Comparison of ENCODE assay signal across 13 mouse cellular contexts in genomic region chr10:61356095-61356494, GRCm38 (mm10). TPM values are rescaled to one million over a fixed set of nuclear protein-coding genes. Genes with fewer than 3 reads are reported as not detected.
A peak's percentile ranks its signal among the peaks of the same experiment; 100 is the strongest.
DNase-seq lines count a peak whose midpoint lies in the region; ATAC-seq and TF ChIP-seq lines count a peak whose summit lies in the region.
"Had no signal": no experiment of that assay in that cellular context is flagged by ENCODE, and none has a peak within 500 bp of the region (broad histone marks: within the 10 kb centered on the region; RNA-seq: fewer than 3 reads in every experiment).

No protein-coding gene starts in this region.

- H3K36me3 ChIP-seq in liver, embryonic 14.5 days (replicated peaks; ENCODE audit: control insufficient read depth, insufficient read depth, low read depth) = no peaks in the 10 kb centered on the region
- H3K36me3 ChIP-seq in ES-Bruce4 (ENCODE audit: control insufficient read depth, insufficient read depth, low read length, poor library complexity, severe bottlenecking) = peaks cover 7% of the 10 kb centered on the region
- H3K36me3 ChIP-seq in forebrain, embryonic 11.5 days (ENCODE audit: control insufficient read depth, insufficient read depth, low read length) = no peaks in the 10 kb centered on the region; the same call in 1 of the 2 replicates
- H3K36me3 ChIP-seq in forebrain, embryonic 13.5 days (ENCODE audit: poor library complexity, severe bottlenecking) = no peaks in the 10 kb centered on the region

- WGBS in liver, embryonic 14.5 days (ENCODE audit: insufficient replicate concordance) = 85% methylated on average over 5 of the region's 5 CpGs
- WGBS in forebrain, embryonic 11.5 days = 96% methylated on average over 5 of the region's 5 CpGs
- WGBS in forebrain, embryonic 13.5 days = 97% methylated on average over 5 of the region's 5 CpGs

- DNase-seq in cerebellum, postnatal 10 days = peak; percentile 44 to 62
- no peak for DNase-seq in cerebellum, adult 9-10 months
- DNase-seq in liver, embryonic 14.5 days (ENCODE audit: low read depth in 3 of 3, low spot score in 3 of 3) = no peak
- DNase-seq in liver = no peak
- peak; percentile 34 for DNase-seq in induced T-regulatory cell, adult 2 months (ENCODE audit: low read depth)
- DNase-seq in forebrain, embryonic 11.5 days (ENCODE audit: low spot score) = no peak
- DNase-seq: gastrocnemius, postnatal 10 days had no signal

- no peak for TF ChIP-seq EP300 in liver, embryonic 14.5 days (IDR thresholded peaks at IDR 0.05; ENCODE audit: low read depth)
- no peak for TF ChIP-seq EP300 in ES-Bruce4 (IDR thresholded peaks at IDR 0.05; ENCODE audit: insufficient read depth, low read depth, low read length)

- TF ChIP-seq CTCF in liver, embryonic 14.5 days (IDR thresholded peaks at IDR 0.05; ENCODE audit: low read depth) = peak; percentile 52
- peak; percentile 1 for TF ChIP-seq CTCF in ES-Bruce4 (IDR thresholded peaks at IDR 0.05; ENCODE audit: low read depth, low read length)

- no peak for TF ChIP-seq POLR2A in ES-Bruce4 (IDR thresholded peaks at IDR 0.05; ENCODE audit: insufficient read depth, low read length)

- ATAC-seq in liver, embryonic 14.5 days (ENCODE audit: insufficient read depth) = no peak
- ATAC-seq in forebrain, embryonic 11.5 days (replicated peaks; ENCODE audit: low FRiP score) = no peak
- ATAC-seq in forebrain, embryonic 13.5 days = no peak

- no peaks in the 10 kb centered on the region for H3K9me3 ChIP-seq in liver, embryonic 14.5 days (ENCODE audit: control insufficient read depth, low read length)
- no peaks in the 10 kb centered on the region for H3K9me3 ChIP-seq in ES-Bruce4 (replicated peaks; ENCODE audit: control insufficient read depth, insufficient read depth, low read length, poor library complexity, severe bottlenecking)
- H3K9me3 ChIP-seq in forebrain, embryonic 11.5 days (ENCODE audit: control insufficient read depth, low read length) = no peaks in the 10 kb centered on the region
- no peaks in the 10 kb centered on the region; the same call in 1 of the 2 replicates for H3K9me3 ChIP-seq in forebrain, embryonic 13.5 days (replicated peaks)

- no peaks in the 10 kb centered on the region for H3K4me1 ChIP-seq in liver, embryonic 14.5 days (replicated peaks; ENCODE audit: control insufficient read depth in 2 of 2, insufficient read depth in 2 of 2, low read length in 1 of 2)
- peaks cover 10% of the 10 kb centered on the region for H3K4me1 ChIP-seq in ES-Bruce4 (ENCODE audit: control insufficient read depth, insufficient read depth, low read length)
- no peaks in the 10 kb centered on the region for H3K4me1 ChIP-seq in forebrain, embryonic 11.5 days (replicated peaks; ENCODE audit: control insufficient read depth, insufficient read depth, low read length)
- no peaks in the 10 kb centered on the region for H3K4me1 ChIP-seq in forebrain, embryonic 13.5 days

- H3K27me3 ChIP-seq in liver, embryonic 14.5 days (ENCODE audit: control insufficient read depth, insufficient read depth, low read length) = no peaks in the 10 kb centered on the region
- no peaks in the 10 kb centered on the region for H3K27me3 ChIP-seq in ES-Bruce4 (ENCODE audit: control insufficient read depth, insufficient read depth, low read length, poor library complexity, severe bottlenecking)
- H3K27me3 ChIP-seq in forebrain, embryonic 11.5 days (ENCODE audit: control insufficient read depth, insufficient read depth, low read length) = no peaks in the 10 kb centered on the region
- H3K27me3 ChIP-seq in forebrain, embryonic 13.5 days = no peaks in the 10 kb centered on the region
- H3K27me3 ChIP-seq: heart, embryonic 13.5 days had no signal

- H3K9ac ChIP-seq in liver, embryonic 14.5 days (replicated peaks) = no peak overlapping the region
- H3K9ac ChIP-seq in ES-Bruce4 (ENCODE audit: low read depth, poor library complexity, severe bottlenecking) = no peak overlapping the region
- H3K9ac ChIP-seq in forebrain, embryonic 11.5 days (ENCODE audit: low read length) = no peak overlapping the region
- H3K9ac ChIP-seq in forebrain, embryonic 13.5 days = no peak overlapping the region
- H3K9ac ChIP-seq: heart, embryonic 13.5 days had no signal

- no peak overlapping the region for H3K4me3 ChIP-seq in liver, embryonic 14.5 days (ENCODE audit: insufficient read depth in 1 of 2, low read depth in 2 of 2, low read length in 2 of 2)
- no peak overlapping the region for H3K4me3 ChIP-seq in ES-Bruce4 (ENCODE audit: low read depth, low read length)
- no peak overlapping the region for H3K4me3 ChIP-seq in forebrain, embryonic 11.5 days (ENCODE audit: low read depth, low read length)
- H3K4me3 ChIP-seq in forebrain, embryonic 13.5 days = no peak overlapping the region
- H3K4me3 ChIP-seq: heart, embryonic 13.5 days had no signal

- H3K4me2 ChIP-seq in liver, embryonic 14.5 days (ENCODE audit: low read depth) = no peak overlapping the region
- H3K4me2 ChIP-seq in forebrain, embryonic 11.5 days (ENCODE audit: low read depth, low read length, severe bottlenecking) = no peak overlapping the region
- H3K4me2 ChIP-seq in forebrain, embryonic 13.5 days = no peak overlapping the region
- H3K4me2 ChIP-seq: heart, embryonic 13.5 days had no signal

- no peak overlapping the region for H3K27ac ChIP-seq in liver, embryonic 14.5 days
- no peak overlapping the region for H3K27ac ChIP-seq in ES-Bruce4 (ENCODE audit: insufficient read depth, low read length)
- H3K27ac ChIP-seq in forebrain, embryonic 11.5 days (ENCODE audit: low read depth, low read length) = no peak overlapping the region
- no peak overlapping the region for H3K27ac ChIP-seq in forebrain, embryonic 13.5 days
- H3K27ac ChIP-seq: heart, embryonic 13.5 days had no signal

RNA-seq across cellular contexts. Expression of gene Pald1, which starts 27.2 kb away (rescaled TPM):
- 3.5 and 4.4 TPM in 2 replicates for polyA plus RNA-seq in liver, embryonic 14.5 days (2012; rRNA removed)
- 3.8 and 4.0 TPM in 2 replicates for polyA plus RNA-seq in liver, embryonic 14.5 days (2014; fragmentation: Nextera tagmentation; extraction: Ambion mirVana)
- polyA plus RNA-seq in ES-Bruce4 (2011; ENCODE audit: insufficient read depth, insufficient read length, low read depth, missing spikeins) = 35.8 and 36.0 TPM in 2 replicates
- 21.3 and 22.9 TPM in 2 replicates for polyA plus RNA-seq in forebrain, embryonic 11.5 days (2014; fragmentation: Nextera tagmentation; extraction: Ambion mirVana)
- polyA plus RNA-seq in forebrain, embryonic 13.5 days (2015; fragmentation: Nextera tagmentation; extraction: Ambion mirVana) = 13.2 and 16.3 TPM in 2 replicates

RNA-seq across cellular contexts. Expression of gene Prf1, which starts 58.5 kb away (rescaled TPM):
- 0.02 TPM in 2 replicates for polyA plus RNA-seq in liver, embryonic 14.5 days (2012; rRNA removed)
- polyA plus RNA-seq in liver, embryonic 14.5 days (2014; fragmentation: Nextera tagmentation; extraction: Ambion mirVana) = not detected in 2 replicates
- not detected in 2 replicates for polyA plus RNA-seq in ES-Bruce4 (2011; ENCODE audit: insufficient read depth, insufficient read length, low read depth, missing spikeins)
- polyA plus RNA-seq in forebrain, embryonic 11.5 days (2014; fragmentation: Nextera tagmentation; extraction: Ambion mirVana) = not detected in 2 replicates
- not detected in 2 replicates for polyA plus RNA-seq in forebrain, embryonic 13.5 days (2015; fragmentation: Nextera tagmentation; extraction: Ambion mirVana)
- polyA plus RNA-seq: heart, embryonic 13.5 days; kidney, embryonic 16.5 days; limb, embryonic 14.5 days; testis, adult 2 months had no signal

Comparison
In these comparisons a context has a peak if more than half of its experiments do, and no peak if none do; other contexts are left out.
1. DNase-seq: peak in cerebellum, postnatal 10 days (2 of 2) and induced T-regulatory cell, adult 2 months (single experiment); none in cerebellum, adult 9-10 months (single experiment), liver, embryonic 14.5 days (0 of 3), liver (single experiment) and forebrain, embryonic 11.5 days (single experiment).